Mouse (Mus musculus) liver, embryonic 14.5 days (tissue): ENCODE data around the gene Gm14305. TPM values are rescaled to one million over a fixed set of nuclear protein-coding genes. Genes with fewer than 3 reads are reported as not detected.
A peak's percentile ranks its signal among the peaks of the same experiment; 100 is the strongest.
"Not testable (repeated sequence)": the region's sequence is repeated elsewhere in the genome, so short reads cannot be mapped to it uniquely, and the experiment has no call there.

Experiments used
- ATAC-seq: fragments of 200-750 bp; cut with Nextera tagmentation; 2 replicates; pipeline ENCODE4 v1.8.0; 2017; ENCODE audit warnings: moderate number of reproducible peaks, mild to moderate bottlenecking, moderate library complexity; ENCODE audit not compliant: insufficient read depth
- DNase-seq, 3 experiments: peaks; one replicate each; pipeline ENCODE4 v3.0.0-alpha.2; 2012 to 2013; ENCODE audit warnings: low read depth in 3 of 3, low spot score in 3 of 3
- H3K27ac ChIP-seq: fragments of 300-500 bp; sonication (generic); 2 replicates; pipeline ENCODE4 v1.5.1; 2014; ENCODE audit warnings: moderate library complexity, mild to moderate bottlenecking, control low read depth, inconsistent platforms
- H3K27me3 ChIP-seq: fragments of 300-500 bp; sonication (generic); 2 replicates; pipeline ENCODE4 v1.6.1; 2014; ENCODE audit warnings: mild to moderate bottlenecking, low read length, moderate library complexity; ENCODE audit not compliant: control insufficient read depth, insufficient read depth
- H3K36me3 ChIP-seq: fragments of 300-500 bp; sonication (generic); replicated peaks from 2 replicates; pipeline ENCODE4 v1.6.1; 2014; ENCODE audit warnings: low read depth; ENCODE audit not compliant: control insufficient read depth, insufficient read depth
- H3K4me1 ChIP-seq, 2 experiments: fragments of 200-500 bp in 1 of 2; fragments of 300-500 bp in 1 of 2; sonication (generic) in 1 of 2; replicated peaks; 2 replicates each; pipeline ENCODE4 v1.6.1; 2012 to 2014; ENCODE audit warnings: antibody characterized with exemption in 1 of 2, inconsistent platforms in 1 of 2, low read length in 1 of 2; ENCODE audit not compliant: control insufficient read depth in 2 of 2, insufficient read depth in 2 of 2
- H3K4me2 ChIP-seq: fragments of 300-500 bp; sonication (generic); 2 replicates; pipeline ENCODE4 v1.6.1; 2014; ENCODE audit warnings: low read depth, mild to moderate bottlenecking, control low read depth, moderate library complexity
- H3K4me3 ChIP-seq, 2 experiments: fragments of 200-500 bp in 1 of 2; fragments of 300-500 bp in 1 of 2; sonication (generic) in 1 of 2; 2 replicates each; pipeline ENCODE4 v1.5.1; 2012 to 2014; ENCODE audit warnings: low read depth in 2 of 2, low read length in 2 of 2, mild to moderate bottlenecking in 2 of 2, control low read depth in 1 of 2, inconsistent platforms in 1 of 2, moderate library complexity in 1 of 2; ENCODE audit not compliant: insufficient read depth in 1 of 2
- H3K9ac ChIP-seq: fragments of 300-500 bp; sonication (generic); replicated peaks from 2 replicates; pipeline ENCODE4 v1.6.1; 2014; ENCODE audit warnings: mild to moderate bottlenecking, control low read depth, moderate library complexity
- H3K9me3 ChIP-seq: fragments of 300-500 bp; sonication (generic); 2 replicates; pipeline ENCODE4 v1.6.1; 2016; ENCODE audit warnings: low read length, mixed read lengths; ENCODE audit not compliant: control insufficient read depth
- WGBS: fragments of 180-500 bp; shearing (Covaris S2); extraction: QIAGEN DNeasy Blood & Tissue Kit; methylation state at CpG from one replicate; pipeline ENCODE4 v1.1.7; 2014; ENCODE audit not compliant: insufficient replicate concordance; 5-methylcytosine and 5-hydroxymethylcytosine counted together
- polyA plus RNA-seq, 2 experiments: library from polyadenylated mRNA; depleted of rRNA in 1 of 2; stranded (reverse) in 1 of 2; unstranded in 1 of 2; fragments of >200 nt; fragmentation: Nextera tagmentation in 1 of 2; extraction: Ambion mirVana in 1 of 2; gene quantifications; 2 replicates each; pipeline versions ENCODE4 v1.2.1 to v1.2.3; 2012 to 2014

Gm14305 gene
- 1.5 and 3.1 TPM in 2 replicates for polyA plus RNA-seq (2012; rRNA removed)
- 6.3 and 6.4 TPM in 2 replicates for polyA plus RNA-seq (2014; fragmentation: Nextera tagmentation; extraction: Ambion mirVana)

DNA sequence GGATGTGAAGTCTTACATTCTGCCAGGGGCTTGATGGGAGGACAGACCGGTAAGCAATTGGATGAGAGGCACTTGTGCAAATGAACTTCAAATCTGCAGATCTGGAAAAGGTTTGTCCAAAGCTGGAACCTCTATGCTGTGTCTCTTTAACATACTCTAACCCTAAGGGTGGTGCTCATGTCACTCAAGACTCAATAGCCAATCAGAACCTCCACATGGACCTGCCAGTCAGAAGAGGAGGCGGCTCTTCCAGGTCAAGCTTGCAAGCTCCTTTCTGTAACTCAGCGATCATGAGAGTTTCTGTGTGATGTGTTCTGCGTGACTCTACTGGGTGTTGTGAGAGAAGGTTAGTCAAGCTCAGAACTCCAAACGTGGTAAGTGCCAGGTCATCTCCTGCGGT lies at the start of gene Gm14305:
Gene Gm14305 (plus strand): TSS at position 278 of the 400 bp plus-strand sequence.
- WGBS = 0% methylated on average over 2 of the region's 6 CpGs
- peak within 1 kb of the TSS; percentile 45 to 71 for H3K4me3 ChIP-seq

GRCm38 (mm10) chr2:176670222-176670621 lies 37.9 kb upstream of the Gm14305 start, which contains the start of gene Zfp973:
Gene Zfp973, plus strand, starts transcription at chr2:176670522.
- not testable (repeated sequence) for H3K27ac ChIP-seq, H3K9ac ChIP-seq, H3K27me3 ChIP-seq, H3K4me3 ChIP-seq, H3K9me3 ChIP-seq, DNase-seq, H3K4me2 ChIP-seq, H3K4me1 ChIP-seq, ATAC-seq, H3K36me3 ChIP-seq
- no CpG with 5 or more reads among the region's 6 CpGs for WGBS

More for the DNA sequence above, at the start of gene Gm14305:
- H3K27ac ChIP-seq, H3K36me3 ChIP-seq, H3K27me3 ChIP-seq, DNase-seq, H3K4me1 ChIP-seq, H3K9me3 ChIP-seq, ATAC-seq: not testable (repeated sequence)
- H3K9ac ChIP-seq = peak within 1 kb of the TSS; percentile 34; the same call in 1 of the 2 replicates
- H3K4me2 ChIP-seq = peak within 1 kb of the TSS; percentile 41

Other genes starting within 250 kb of the Gm14305 start
- gene Gm14434, start 221.5 kb upstream of the Gm14305 start, polyA plus RNA-seq (2012; rRNA removed) = 0.74 and 1.2 TPM in 2 replicates
- 0.36 and 4.3 TPM in 2 replicates for gene Gm14434, start 221.5 kb upstream of the Gm14305 start, polyA plus RNA-seq (2014; fragmentation: Nextera tagmentation; extraction: Ambion mirVana)
- gene Zfp967, start 187.3 kb upstream of the Gm14305 start, polyA plus RNA-seq (2012; rRNA removed) = not detected in 2 replicates
- gene Zfp967, start 187.3 kb upstream of the Gm14305 start, polyA plus RNA-seq (2014; fragmentation: Nextera tagmentation; extraction: Ambion mirVana) = not detected in 2 replicates
- 2.1 and 3.2 TPM in 2 replicates for gene Gm14308, start 72.0 kb upstream of the Gm14305 start, polyA plus RNA-seq (2012; rRNA removed)
- gene Gm14308, start 72.0 kb upstream of the Gm14305 start, polyA plus RNA-seq (2014; fragmentation: Nextera tagmentation; extraction: Ambion mirVana) = 3.8 and 3.9 TPM in 2 replicates
- 1.00 and 1.9 TPM in 2 replicates for gene Zfp973, start 37.8 kb upstream of the Gm14305 start, polyA plus RNA-seq (2012; rRNA removed)
- 2.8 and 3.2 TPM in 2 replicates for gene Zfp973, start 37.8 kb upstream of the Gm14305 start, polyA plus RNA-seq (2014; fragmentation: Nextera tagmentation; extraction: Ambion mirVana)
- 1.1 and 2.4 TPM in 2 replicates for gene Gm14295, start 90.3 kb downstream of the Gm14305 start, polyA plus RNA-seq (2012; rRNA removed)
- 2.7 and 3.9 TPM in 2 replicates for gene Gm14295, start 90.3 kb downstream of the Gm14305 start, polyA plus RNA-seq (2014; fragmentation: Nextera tagmentation; extraction: Ambion mirVana)
- gene Gm14408, start 122.8 kb downstream of the Gm14305 start, polyA plus RNA-seq (2012; rRNA removed) = not detected in 2 replicates
- gene Gm14408, start 122.8 kb downstream of the Gm14305 start, polyA plus RNA-seq (2014; fragmentation: Nextera tagmentation; extraction: Ambion mirVana) = not detected in 2 replicates
- 0.57 and 1.9 TPM in 2 replicates for gene Gm14296, start 219.5 kb downstream of the Gm14305 start, polyA plus RNA-seq (2012; rRNA removed)
- 2.1 and 3.1 TPM in 2 replicates for gene Gm14296, start 219.5 kb downstream of the Gm14305 start, polyA plus RNA-seq (2014; fragmentation: Nextera tagmentation; extraction: Ambion mirVana)